8 mouse cellular contexts compared by ENCODE assay signal in genomic region chr17:86963586-86963902, GRCm38 (mm10). TPM values are rescaled to one million over a fixed set of nuclear protein-coding genes. Genes with fewer than 3 reads are reported as not detected.
A peak's percentile ranks its signal among the peaks of the same experiment; 100 is the strongest.
DNase-seq lines count a peak whose midpoint lies in the region; ATAC-seq and TF ChIP-seq lines count a peak whose summit lies in the region.

No protein-coding gene starts in this region.

- 1% methylated on average over 23 of the region's 26 CpGs for WGBS in embryonic facial prominence, embryonic 12.5 days
- 1% methylated on average over 19 of the region's 26 CpGs for WGBS in hindbrain, embryonic 16.5 days
- WGBS in midbrain, embryonic 10.5 days, result 0% methylated on average over 26 of the region's 26 CpGs

- TF ChIP-seq CTCF in G1E (IDR thresholded peaks at IDR 0.05; ENCODE audit: low read depth, low read length), result no peak

- H3K4me1 ChIP-seq in G1E (ENCODE audit: insufficient read depth, low read depth, low read length), result peaks cover 9% of the 10 kb centered on the region
- peaks cover 44% of the 10 kb centered on the region for H3K4me1 ChIP-seq in embryonic facial prominence, embryonic 12.5 days
- peaks cover 31% of the 10 kb centered on the region for H3K4me1 ChIP-seq in hindbrain, embryonic 16.5 days (ENCODE audit: control insufficient read depth, insufficient read depth, low read depth, low read length)
- peaks cover 43% of the 10 kb centered on the region for H3K4me1 ChIP-seq in midbrain, embryonic 10.5 days

- peak overlapping the region; percentile 95 for H3K27ac ChIP-seq in embryonic facial prominence, embryonic 12.5 days
- peak overlapping the region; percentile 91 for H3K27ac ChIP-seq in hindbrain, embryonic 16.5 days (ENCODE audit: low read depth, low read length)
- peak overlapping the region; percentile 97 for H3K27ac ChIP-seq in midbrain, embryonic 10.5 days (replicated peaks)

- H3K9ac ChIP-seq in embryonic facial prominence, embryonic 12.5 days, result peak overlapping the region; percentile 90
- peak overlapping the region; percentile 94 for H3K9ac ChIP-seq in hindbrain, embryonic 16.5 days (ENCODE audit: low read depth, low read length)

- no peak for ATAC-seq in G1E (ENCODE audit: extremely low read depth, insufficient number of reproducible peaks, low FRiP score, poor library complexity, severe bottlenecking)
- peak; percentile 13 for ATAC-seq in embryonic facial prominence, embryonic 12.5 days (ENCODE audit: insufficient number of reproducible peaks, insufficient read depth, low FRiP score, low TSS enrichment)
- ATAC-seq in hindbrain, embryonic 16.5 days, result peak; percentile 50
- no peak for ATAC-seq in monocyte, adult 5-6 weeks (replicated peaks; ENCODE audit: insufficient number of reproducible peaks, low FRiP score, low TSS enrichment, poor library complexity, severe bottlenecking)

- H3K27me3 ChIP-seq in G1E (ENCODE audit: insufficient read depth, low read length), result peaks cover 25% of the 10 kb centered on the region
- H3K27me3 ChIP-seq in embryonic facial prominence, embryonic 12.5 days, result no peaks in the 10 kb centered on the region
- H3K27me3 ChIP-seq in hindbrain, embryonic 16.5 days (replicated peaks; ENCODE audit: control insufficient read depth, insufficient read depth, low read length), result no peaks in the 10 kb centered on the region
- peaks cover 9% of the 10 kb centered on the region for H3K27me3 ChIP-seq in midbrain, embryonic 10.5 days (ENCODE audit: low read depth, poor library complexity, severe bottlenecking)

- peak overlapping the region; percentile 68 for H3K4me3 ChIP-seq in G1E (ENCODE audit: low read depth, low read length)
- H3K4me3 ChIP-seq in embryonic facial prominence, embryonic 12.5 days, result peak overlapping the region; percentile 84
- H3K4me3 ChIP-seq in hindbrain, embryonic 16.5 days (ENCODE audit: low read length), result peak overlapping the region; percentile 85
- H3K4me3 ChIP-seq in midbrain, embryonic 10.5 days, result peak overlapping the region; percentile 91

- H3K36me3 ChIP-seq in G1E (replicated peaks), result no peaks in the 10 kb centered on the region
- no peaks in the 10 kb centered on the region for H3K36me3 ChIP-seq in embryonic facial prominence, embryonic 12.5 days
- H3K36me3 ChIP-seq in hindbrain, embryonic 16.5 days (ENCODE audit: control insufficient read depth, insufficient read depth, low read length), result no peaks in the 10 kb centered on the region
- peaks cover 24% of the 10 kb centered on the region for H3K36me3 ChIP-seq in midbrain, embryonic 10.5 days

- H3K4me2 ChIP-seq in embryonic facial prominence, embryonic 12.5 days (replicated peaks), result peak overlapping the region; percentile 88
- H3K4me2 ChIP-seq in hindbrain, embryonic 16.5 days (ENCODE audit: low read length), result peak overlapping the region; percentile 87

- DNase-seq in kidney, adult 9 months, result peak; percentile 30
- DNase-seq in kidney, adult 18-20 months, result no peak
- no peak for DNase-seq in G1E (ENCODE audit: low spot score)
- DNase-seq in midbrain, embryonic 10.5 days (ENCODE audit: low spot score), result no peak
- DNase-seq in ovary, postnatal 10 days (ENCODE audit: low spot score), result no peak

- H3K9me3 ChIP-seq in G1E (replicated peaks), result peaks cover 12% of the 10 kb centered on the region
- no peaks in the 10 kb centered on the region for H3K9me3 ChIP-seq in embryonic facial prominence, embryonic 12.5 days
- H3K9me3 ChIP-seq in hindbrain, embryonic 16.5 days (ENCODE audit: control insufficient read depth, low read length), result no peaks in the 10 kb centered on the region
- no peaks in the 10 kb centered on the region for H3K9me3 ChIP-seq in midbrain, embryonic 10.5 days (replicated peaks)

RNA-seq across cellular contexts. Expression of gene Rhoq, which starts 0.7 kb away (rescaled TPM):
- 0.60 and 1.2 TPM in 2 replicates for total RNA-seq in G1E (2014; fragmentation: Nextera tagmentation)
- total RNA-seq in G1E (2017), result 2.3 and 2.4 TPM in 2 replicates
- polyA plus RNA-seq in G1E (2012), result 0.08 and 0.15 TPM in 2 replicates
- polyA plus RNA-seq in embryonic facial prominence, embryonic 12.5 days (2016; fragmentation: Nextera tagmentation; extraction: Ambion mirVana), result 26.6 and 30.0 TPM in 2 replicates
- 7.4 and 7.8 TPM in 2 replicates for polyA plus RNA-seq in hindbrain, embryonic 16.5 days (2015; fragmentation: Nextera tagmentation; extraction: Ambion mirVana)
- 9.0 and 9.9 TPM in 2 replicates for polyA plus RNA-seq in midbrain, embryonic 10.5 days (2016; fragmentation: Nextera tagmentation; extraction: Ambion mirVana)
- total RNA-seq in monocyte, adult 5-6 weeks (2017), result 56.4 to 70.3 TPM (median 57.8 TPM) in 3 replicates

RNA-seq across cellular contexts. Expression of gene Atp6v1e2, which starts 15.8 kb away (rescaled TPM):
- total RNA-seq in G1E (2014; fragmentation: Nextera tagmentation), result not detected in 2 replicates
- total RNA-seq in G1E (2017), result not detected in 2 replicates
- not detected in 2 replicates for polyA plus RNA-seq in G1E (2012)
- polyA plus RNA-seq in embryonic facial prominence, embryonic 12.5 days (2016; fragmentation: Nextera tagmentation; extraction: Ambion mirVana), result not detected in 2 replicates
- polyA plus RNA-seq in hindbrain, embryonic 16.5 days (2015; fragmentation: Nextera tagmentation; extraction: Ambion mirVana), result 0.11 and 0.24 TPM in 2 replicates
- not detected in 2 replicates for polyA plus RNA-seq in midbrain, embryonic 10.5 days (2016; fragmentation: Nextera tagmentation; extraction: Ambion mirVana)
- not detected in 3 replicates for total RNA-seq in monocyte, adult 5-6 weeks (2017)

RNA-seq across cellular contexts. Expression of gene Tmem247, which starts 46.4 kb away (rescaled TPM):
- total RNA-seq in G1E (2014; fragmentation: Nextera tagmentation) (not detected in 2 replicates), G1E (2017) (not detected in 2 replicates)
- not detected in 2 replicates for polyA plus RNA-seq in G1E (2012)
- not detected in 2 replicates for polyA plus RNA-seq in embryonic facial prominence, embryonic 12.5 days (2016; fragmentation: Nextera tagmentation; extraction: Ambion mirVana)
- not detected in 2 replicates for polyA plus RNA-seq in hindbrain, embryonic 16.5 days (2015; fragmentation: Nextera tagmentation; extraction: Ambion mirVana)
- not detected in 2 replicates for polyA plus RNA-seq in midbrain, embryonic 10.5 days (2016; fragmentation: Nextera tagmentation; extraction: Ambion mirVana)
- not detected in 3 replicates for total RNA-seq in monocyte, adult 5-6 weeks (2017)

Comparison
In these comparisons a context has a peak if more than half of its experiments do, and no peak if none do; other contexts are left out.
1. ATAC-seq: peak in embryonic facial prominence, embryonic 12.5 days (single experiment) and hindbrain, embryonic 16.5 days (single experiment); none in G1E (single experiment) and monocyte, adult 5-6 weeks (single experiment).
2. Peak in every context shown above with its lines, with median percentiles within 50 percentile points of each other: H3K4me3 ChIP-seq and H3K27ac ChIP-seq.